Mouse (Mus musculus) erythroblast, adult 5-6 weeks (primary cell): ENCODE results near the gene Insr. TPM values are rescaled to one million over a fixed set of nuclear protein-coding genes. Genes with fewer than 3 reads are reported as not detected.
A peak's percentile ranks its signal among the peaks of the same experiment; 100 is the strongest.

Source experiments
- ATAC-seq: replicated peaks from 2 replicates; pipeline ENCODE4 v1.8.0; 2016; ENCODE audit warnings: moderate number of reproducible peaks, mild to moderate bottlenecking, moderate TSS enrichment, inconsistent platforms; ENCODE audit not compliant: poor library complexity, low FRiP score, severe bottlenecking
- total RNA-seq, 2 experiments: library from RNA; stranded (forward) in 1 of 2; stranded (reverse) in 1 of 2; fragments of 150-400 nt in 1 of 2; fragments of 200-764, 138-1000 nt in 1 of 2; gene quantifications; 2 replicates each; pipeline versions ENCODE4 v1.2.3 to v1.2.4; 2015 to 2017; ENCODE audit warnings: low replicate concordance in 2 of 2

The Insr gene
- total RNA-seq, 2 experiments from 2014 or later, result 8.3 to 13.6 TPM

- ATAC-seq, result no peak
Observed at GRCm38 (mm10) chr8:3238792-3239191, 40.6 kb downstream of the Insr start.

- ATAC-seq, result no peak
Observed at GRCm38 (mm10) chr8:3237319-3237718, 42.1 kb downstream of the Insr start.

- ATAC-seq, result no peak
Observed at GRCm38 (mm10) chr8:3236277-3236676, 43.1 kb downstream of the Insr start.

- ATAC-seq, result no peak
Observed at GRCm38 (mm10) chr8:3234569-3234968, 44.8 kb downstream of the Insr start.

- no peak for ATAC-seq
Observed at GRCm38 (mm10) chr8:3232601-3233000, 46.8 kb downstream of the Insr start.

- ATAC-seq, result peak; percentile 71
Observed at GRCm38 (mm10) chr8:3230118-3231060, 49.0 kb downstream of the Insr start.

GRCm38 (mm10) chr8:3227423-3227822 lies 52.0 kb downstream of the Insr start:
- no peak for ATAC-seq

GRCm38 (mm10) chr8:3225731-3226130 lies 53.7 kb downstream of the Insr start:
- no peak for ATAC-seq

- no peak for ATAC-seq
Observed at GRCm38 (mm10) chr8:3225184-3225583, 54.2 kb downstream of the Insr start.

- no peak for ATAC-seq
Observed at GRCm38 (mm10) chr8:3222636-3222965, 56.8 kb downstream of the Insr start.

- no peak for ATAC-seq
Observed at GRCm38 (mm10) chr8:3221960-3222635, 57.3 kb downstream of the Insr start.

GRCm38 (mm10) chr8:3221047-3221959 lies 58.1 kb downstream of the Insr start:
- peak; percentile 98 for ATAC-seq

- ATAC-seq, result no peak
Observed at GRCm38 (mm10) chr8:3220502-3220901, 58.9 kb downstream of the Insr start.

- no peak for ATAC-seq
Observed at GRCm38 (mm10) chr8:3219921-3220411, 59.5 kb downstream of the Insr start.

- ATAC-seq, result no peak
Observed at GRCm38 (mm10) chr8:3219266-3219665, 60.2 kb downstream of the Insr start.

- ATAC-seq, result no peak
Observed at GRCm38 (mm10) chr8:3216541-3217092, 62.8 kb downstream of the Insr start.

- ATAC-seq, result no peak
Observed at GRCm38 (mm10) chr8:3215561-3215960, 63.9 kb downstream of the Insr start.

- ATAC-seq, result no peak
Observed at GRCm38 (mm10) chr8:3214601-3215000, 64.8 kb downstream of the Insr start.

GRCm38 (mm10) chr8:3211456-3211855 lies 68.0 kb downstream of the Insr start:
- no peak for ATAC-seq

GRCm38 (mm10) chr8:3209960-3210359 lies 69.5 kb downstream of the Insr start:
- ATAC-seq, result no peak
